23 mouse cellular contexts compared by ENCODE assay signal in genomic region chr14:15524245-15525033, GRCm38 (mm10).
DNase-seq lines count a peak whose midpoint lies in the region; ATAC-seq lines count a peak whose summit lies in the region.
"Had no signal": no experiment of that assay in that cellular context is flagged by ENCODE, and none has a peak within 500 bp of the region (broad histone marks: within the 10 kb centered on the region; RNA-seq: fewer than 3 reads in every experiment).

No protein-coding gene starts in this region.

- no peaks in the 10 kb centered on the region for H3K9me3 ChIP-seq in lung, embryonic 15.5 days
- no peaks in the 10 kb centered on the region for H3K9me3 ChIP-seq in liver, embryonic 12.5 days (replicated peaks)
- H3K9me3 ChIP-seq: forebrain, embryonic 13.5 days; hindbrain, embryonic 15.5 days; limb, embryonic 15.5 days; liver, embryonic 15.5 days; midbrain, embryonic 12.5 days; neural tube, embryonic 15.5 days had no signal

- H3K36me3 ChIP-seq in lung, embryonic 15.5 days: no peaks in the 10 kb centered on the region
- H3K36me3 ChIP-seq in liver, embryonic 12.5 days: no peaks in the 10 kb centered on the region
- H3K36me3 ChIP-seq: hindbrain, embryonic 15.5 days; limb, embryonic 15.5 days; liver, embryonic 15.5 days; midbrain, embryonic 12.5 days; neural tube, embryonic 15.5 days had no signal

- ATAC-seq in lung, embryonic 15.5 days (ENCODE audit: borderline replicate concordance, extremely low read depth, low FRiP score, low TSS enrichment): 0 out of 2 replicates have a peak, but pooled peaks have one; percentile 31
- no peak for ATAC-seq in liver, embryonic 12.5 days
- ATAC-seq: activated CD4-positive, CD25-positive, alpha-beta regulatory T cell, adult 4 months; forebrain, embryonic 13.5 days; intestine, postnatal 0 days had no signal

- H3K27ac ChIP-seq in lung, embryonic 15.5 days: no peak overlapping the region
- H3K27ac ChIP-seq in liver, embryonic 12.5 days: no peak overlapping the region
- H3K27ac ChIP-seq: forebrain, embryonic 13.5 days; hindbrain, embryonic 15.5 days; limb, embryonic 15.5 days; liver, embryonic 15.5 days; midbrain, embryonic 12.5 days; neural tube, embryonic 15.5 days had no signal

- peak; percentile 91 for DNase-seq in heart, adult 11 months
- DNase-seq in heart, postnatal 14 days: no peak
- peak; percentile 3 to 5 for DNase-seq in heart, postnatal 10 days
- no peak for DNase-seq in heart, postnatal 25 days (ENCODE audit: low spot score)
- DNase-seq in lung, postnatal 4 days: no peak
- peak; percentile 5 for DNase-seq in kidney, postnatal 10 days
- DNase-seq: adrenal gland, adult 8-10 months; cerebellum, adult 18-20 months; cerebellum, postnatal 25 days; left cerebral cortex, postnatal 4 days; right cerebral cortex, adult 18-20 months; right cerebral cortex, postnatal 4 days; thymus, postnatal 14 days had no signal

- no peak overlapping the region for H3K4me3 ChIP-seq in lung, embryonic 15.5 days
- no peak overlapping the region for H3K4me3 ChIP-seq in liver, embryonic 12.5 days
- H3K4me3 ChIP-seq: forebrain, embryonic 13.5 days; hindbrain, embryonic 15.5 days; limb, embryonic 15.5 days; liver, embryonic 15.5 days; midbrain, embryonic 12.5 days; neural tube, embryonic 15.5 days had no signal

- intact Hi-C loops in heart, postnatal 14 days (cut with DNase I): loop anchor here (5.0 to 10.0 kb wide), 2 partner anchors 77 to 120 kb away; no protein-coding TSS in a partner anchor
- intact Hi-C loops in heart, postnatal 10 days (cut with DNase I): loop anchor here (5.0 kb wide), 3 partner anchors 87 to 167 kb away; partner anchors contain the start of gene Lrrc3b
- intact Hi-C loops in heart, postnatal 25 days (cut with DNase I): loop anchor here (5.0 kb wide), 1 partner anchor 167 kb away; no protein-coding TSS in a partner anchor

- no peaks in the 10 kb centered on the region for H3K4me1 ChIP-seq in lung, embryonic 15.5 days
- H3K4me1 ChIP-seq in liver, embryonic 12.5 days: no peaks in the 10 kb centered on the region
- H3K4me1 ChIP-seq: forebrain, embryonic 13.5 days; hindbrain, embryonic 15.5 days; limb, embryonic 15.5 days; liver, embryonic 15.5 days; midbrain, embryonic 12.5 days; neural tube, embryonic 15.5 days had no signal

- no peak overlapping the region for H3K9ac ChIP-seq in lung, embryonic 15.5 days
- H3K9ac ChIP-seq in liver, embryonic 12.5 days: no peak overlapping the region
- H3K9ac ChIP-seq: forebrain, embryonic 13.5 days; hindbrain, embryonic 15.5 days; limb, embryonic 15.5 days; liver, embryonic 15.5 days; midbrain, embryonic 12.5 days; neural tube, embryonic 15.5 days had no signal

- no peak overlapping the region for H3K4me2 ChIP-seq in lung, embryonic 15.5 days
- no peak overlapping the region for H3K4me2 ChIP-seq in liver, embryonic 12.5 days
- H3K4me2 ChIP-seq: forebrain, embryonic 13.5 days; hindbrain, embryonic 15.5 days; limb, embryonic 15.5 days; liver, embryonic 15.5 days; midbrain, embryonic 12.5 days; neural tube, embryonic 15.5 days had no signal

- H3K27me3 ChIP-seq in lung, embryonic 15.5 days: no peaks in the 10 kb centered on the region
- no peaks in the 10 kb centered on the region for H3K27me3 ChIP-seq in liver, embryonic 12.5 days (replicated peaks)
- H3K27me3 ChIP-seq: forebrain, embryonic 13.5 days; hindbrain, embryonic 15.5 days; limb, embryonic 15.5 days; liver, embryonic 15.5 days; midbrain, embryonic 12.5 days; neural tube, embryonic 15.5 days had no signal

Comparison
In these comparisons a context has a peak if more than half of its experiments do, and no peak if none do; other contexts are left out.
1. DNase-seq: peak in heart, adult 11 months (single experiment), heart, postnatal 10 days (2 of 2) and kidney, postnatal 10 days (single experiment); none in heart, postnatal 14 days (0 of 2), heart, postnatal 25 days (single experiment) and lung, postnatal 4 days (0 of 2).